Mouse (Mus musculus): Measurements from ENCODE around the gene Slc39a5. TPM values are rescaled to one million over a fixed set of nuclear protein-coding genes. Genes with fewer than 3 reads are reported as not detected.
A peak's percentile ranks its signal among the peaks of the same experiment; 100 is the strongest.

Slc39a5 gene
- total RNA-seq (2017): not detected in 3 replicates

DNA sequence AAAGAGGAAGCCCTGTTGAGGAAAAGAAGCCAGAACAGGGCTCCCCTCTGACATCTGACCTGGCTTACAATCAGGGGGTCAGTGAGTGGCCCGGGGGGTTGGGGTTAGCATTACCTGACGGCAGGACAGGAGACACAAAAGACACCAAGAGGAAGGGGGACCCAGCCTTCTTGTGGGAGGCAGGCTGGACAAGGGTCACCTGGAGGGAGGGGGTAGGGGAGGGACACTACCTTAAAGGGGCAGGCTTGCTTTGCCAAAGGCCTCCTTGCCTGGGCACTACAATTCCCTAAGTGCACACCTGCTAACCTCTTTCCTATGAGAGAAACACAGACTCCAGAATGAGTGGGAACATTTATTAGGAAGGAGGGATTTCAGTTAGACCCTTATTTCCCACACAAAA lies at the start of gene Slc39a5:
TSS of gene Slc39a5 (minus strand) at position 174 of the 400 bp plus-strand sequence.
- ATAC-seq (replicated peaks; ENCODE audit: insufficient number of reproducible peaks, low FRiP score, low TSS enrichment, poor library complexity, severe bottlenecking): no peak

DNA sequence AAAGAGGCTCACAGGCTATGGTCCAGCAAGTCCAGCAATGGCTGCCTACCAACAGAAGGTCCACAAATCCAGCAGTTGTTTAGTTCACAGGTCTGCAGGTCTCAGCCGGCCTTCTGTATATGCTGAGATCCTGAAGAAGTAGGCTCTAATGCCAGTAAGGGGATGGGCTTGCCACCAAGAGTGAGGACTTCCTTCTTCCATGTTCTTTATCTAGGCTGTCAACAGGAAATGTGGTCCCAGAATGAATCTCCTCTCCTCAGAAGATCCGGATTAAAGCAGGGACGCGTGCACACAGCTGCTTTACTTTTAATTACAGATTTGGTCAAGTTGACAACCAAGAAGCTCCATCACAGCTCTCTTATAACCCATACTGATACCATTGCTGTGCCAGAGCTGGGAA lies 44.4 kb upstream of the Slc39a5 start:
- no peak for ATAC-seq (replicated peaks; ENCODE audit: insufficient number of reproducible peaks, low FRiP score, low TSS enrichment, poor library complexity, severe bottlenecking)

DNA sequence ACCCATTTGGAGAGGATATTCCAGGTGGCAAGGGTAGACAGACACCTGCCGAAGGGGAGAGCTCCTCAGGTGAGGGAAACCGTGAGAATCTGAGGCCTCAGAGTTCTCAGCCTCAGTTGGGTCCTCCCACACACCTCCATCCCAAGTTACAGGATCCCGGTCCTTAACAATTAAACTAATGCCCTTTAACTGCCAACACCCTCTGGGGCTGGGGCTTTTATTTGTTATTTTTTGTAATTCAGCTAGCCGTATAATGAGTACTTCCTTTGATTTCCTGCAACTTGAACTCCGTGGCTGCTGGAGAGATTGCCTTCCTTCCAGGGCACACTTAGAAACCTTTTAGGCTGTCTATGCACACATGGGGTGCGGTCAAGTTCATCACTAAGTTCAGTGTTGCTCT lies 43.3 kb upstream of the Slc39a5 start:
- ATAC-seq (replicated peaks; ENCODE audit: insufficient number of reproducible peaks, low FRiP score, low TSS enrichment, poor library complexity, severe bottlenecking): no peak

DNA sequence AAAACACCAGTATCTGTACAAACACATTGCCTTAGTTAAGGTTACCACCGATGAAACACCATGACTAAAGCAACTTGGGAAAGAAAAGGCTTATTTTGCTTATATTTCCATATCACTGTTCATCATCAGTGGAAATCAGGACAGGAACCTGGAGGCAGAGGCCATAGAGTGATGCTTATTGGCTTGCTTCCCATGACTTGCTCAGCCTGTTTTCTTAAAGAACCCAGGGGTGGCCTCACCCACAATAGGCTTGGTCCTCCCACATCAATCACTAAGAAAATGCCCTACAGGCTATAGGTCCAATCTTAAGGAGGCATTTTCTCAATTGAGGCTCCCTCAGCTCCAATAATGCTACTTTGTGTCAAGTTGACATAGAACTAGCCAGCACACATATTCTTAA lies 41.7 kb upstream of the Slc39a5 start:
- ATAC-seq (replicated peaks; ENCODE audit: insufficient number of reproducible peaks, low FRiP score, low TSS enrichment, poor library complexity, severe bottlenecking): no peak

DNA sequence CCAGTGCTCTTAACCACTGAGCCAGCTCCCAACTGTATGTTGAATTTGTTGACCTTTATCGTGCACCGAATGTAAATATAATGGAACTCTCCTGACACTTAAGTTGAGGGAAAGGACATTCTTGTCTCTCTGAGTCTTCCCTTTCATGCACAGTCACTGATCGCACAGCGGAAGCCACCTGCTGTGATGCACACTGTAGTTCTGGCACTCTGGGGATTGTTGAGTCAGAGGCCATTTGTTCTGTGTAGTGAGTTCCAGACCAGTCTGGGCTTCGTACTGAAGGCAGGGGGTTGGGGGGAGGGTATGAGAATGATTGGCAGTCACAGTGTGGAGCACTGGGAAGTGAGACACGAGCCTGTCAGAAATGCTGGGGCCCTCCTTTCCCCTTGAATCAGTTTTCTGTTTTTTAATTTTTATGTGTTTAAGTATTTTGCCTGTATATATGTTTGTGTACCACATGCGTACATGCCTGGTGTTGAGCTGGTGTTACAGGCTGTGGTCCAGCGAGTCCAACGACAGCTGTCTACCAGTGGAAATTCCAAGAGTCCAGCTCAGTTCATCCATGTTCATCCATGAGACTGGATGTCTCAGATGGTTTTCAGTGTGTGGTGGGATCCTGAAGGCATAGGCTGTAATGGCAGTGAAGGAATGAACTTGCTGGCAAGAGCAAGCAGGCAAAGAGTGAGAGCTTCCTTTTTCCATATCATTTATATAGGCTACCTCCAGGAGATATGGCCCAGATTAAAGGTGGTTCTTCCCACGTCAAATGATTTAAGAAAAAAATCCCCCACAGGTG lies 40.5 kb upstream of the Slc39a5 start:
- ATAC-seq (replicated peaks; ENCODE audit: insufficient number of reproducible peaks, low FRiP score, low TSS enrichment, poor library complexity, severe bottlenecking): no peak

DNA sequence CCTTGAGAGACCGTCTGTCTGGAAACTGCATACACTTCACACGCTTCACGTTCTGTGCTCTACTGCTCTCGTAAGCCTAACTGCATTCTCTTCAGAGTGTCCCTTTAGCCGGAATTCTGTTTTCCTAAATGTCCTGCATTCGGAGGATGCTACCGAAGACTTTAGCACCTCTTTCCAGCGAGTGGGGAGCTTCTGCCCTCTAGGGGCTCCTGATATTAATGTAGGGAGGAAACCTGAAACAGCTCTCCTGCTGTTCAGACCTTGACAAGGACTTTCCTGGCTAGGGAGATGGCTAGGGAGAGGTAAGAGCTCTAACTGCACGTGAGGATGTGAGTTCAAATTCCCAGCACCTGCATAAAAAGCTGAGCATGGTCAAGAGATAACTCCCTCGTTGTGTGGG lies 39.4 kb upstream of the Slc39a5 start:
- ATAC-seq (replicated peaks; ENCODE audit: insufficient number of reproducible peaks, low FRiP score, low TSS enrichment, poor library complexity, severe bottlenecking): no peak

DNA sequence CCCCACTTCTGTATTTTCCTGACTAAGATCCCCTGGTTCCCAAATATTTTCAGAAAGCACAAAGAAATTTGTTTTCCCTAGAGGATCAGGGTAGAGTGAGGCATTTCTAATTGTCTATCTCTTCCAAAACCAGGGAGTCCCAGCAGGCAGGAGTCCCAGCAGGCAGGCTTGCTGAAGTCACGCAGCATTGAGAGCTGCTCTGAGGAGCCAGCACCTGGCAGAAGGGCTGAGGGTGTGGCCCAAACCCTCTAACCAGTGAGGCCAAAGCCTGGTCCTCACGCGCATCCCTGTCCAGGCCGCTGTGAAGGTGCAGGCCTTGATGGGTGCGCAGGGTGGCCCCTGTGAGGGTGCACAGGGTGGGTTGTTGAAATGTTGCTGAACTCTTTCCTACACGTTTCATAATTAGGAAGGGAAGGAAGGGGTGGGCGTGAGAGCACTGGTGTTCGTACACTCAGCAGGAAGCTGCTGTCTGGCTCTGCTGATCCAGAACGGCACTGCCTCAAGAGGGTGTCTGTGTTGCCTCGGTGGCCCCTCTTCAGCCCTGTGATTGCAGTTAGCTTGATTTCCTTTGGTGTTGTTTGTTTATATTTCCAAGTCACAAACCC lies 37.7 kb upstream of the Slc39a5 start:
- 0 out of 2 replicates have a peak, but pooled peaks have one; percentile 16 for ATAC-seq (replicated peaks; ENCODE audit: insufficient number of reproducible peaks, low FRiP score, low TSS enrichment, poor library complexity, severe bottlenecking)

DNA sequence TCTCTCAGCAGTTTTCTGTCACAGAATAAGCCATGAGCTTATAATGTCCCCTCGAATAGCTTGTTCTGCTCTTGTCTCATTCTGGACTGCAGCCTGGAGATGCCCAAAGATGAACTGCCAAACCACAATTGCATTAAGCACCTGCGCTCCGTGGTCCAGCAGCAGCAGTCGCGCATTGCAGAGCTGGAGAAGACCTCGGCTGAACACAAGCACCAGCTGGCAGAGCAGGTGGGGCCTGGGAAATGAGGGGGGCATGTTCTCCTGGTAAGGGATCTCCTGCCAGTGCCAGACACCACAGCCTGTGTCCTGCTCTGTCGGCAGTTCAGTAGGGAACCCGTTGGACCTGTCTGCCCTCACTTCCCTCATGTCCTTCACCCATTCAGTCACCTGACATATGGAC lies 35.3 kb upstream of the Slc39a5 start:
- ATAC-seq (replicated peaks; ENCODE audit: insufficient number of reproducible peaks, low FRiP score, low TSS enrichment, poor library complexity, severe bottlenecking): no peak

DNA sequence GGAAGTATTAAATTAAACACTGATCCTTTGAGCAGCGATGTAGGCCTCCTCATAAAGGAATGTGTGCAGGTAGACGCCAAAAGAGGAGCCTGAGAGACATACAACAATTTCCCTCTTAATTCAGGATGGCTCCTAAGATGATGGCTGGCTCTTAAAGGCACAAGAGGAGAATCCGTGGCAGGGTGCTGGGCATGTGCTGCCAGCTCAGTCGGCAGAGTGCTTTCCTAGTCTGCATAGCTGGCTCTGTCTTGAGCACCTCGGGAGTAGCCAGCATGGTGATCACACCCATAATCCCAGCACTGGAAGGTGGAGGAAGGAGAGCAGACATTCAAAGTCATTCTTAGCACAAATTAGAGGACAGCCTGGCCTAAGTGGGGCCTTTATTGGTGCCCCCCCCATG lies 34.8 kb upstream of the Slc39a5 start:
- no peak for ATAC-seq (replicated peaks; ENCODE audit: insufficient number of reproducible peaks, low FRiP score, low TSS enrichment, poor library complexity, severe bottlenecking)

DNA sequence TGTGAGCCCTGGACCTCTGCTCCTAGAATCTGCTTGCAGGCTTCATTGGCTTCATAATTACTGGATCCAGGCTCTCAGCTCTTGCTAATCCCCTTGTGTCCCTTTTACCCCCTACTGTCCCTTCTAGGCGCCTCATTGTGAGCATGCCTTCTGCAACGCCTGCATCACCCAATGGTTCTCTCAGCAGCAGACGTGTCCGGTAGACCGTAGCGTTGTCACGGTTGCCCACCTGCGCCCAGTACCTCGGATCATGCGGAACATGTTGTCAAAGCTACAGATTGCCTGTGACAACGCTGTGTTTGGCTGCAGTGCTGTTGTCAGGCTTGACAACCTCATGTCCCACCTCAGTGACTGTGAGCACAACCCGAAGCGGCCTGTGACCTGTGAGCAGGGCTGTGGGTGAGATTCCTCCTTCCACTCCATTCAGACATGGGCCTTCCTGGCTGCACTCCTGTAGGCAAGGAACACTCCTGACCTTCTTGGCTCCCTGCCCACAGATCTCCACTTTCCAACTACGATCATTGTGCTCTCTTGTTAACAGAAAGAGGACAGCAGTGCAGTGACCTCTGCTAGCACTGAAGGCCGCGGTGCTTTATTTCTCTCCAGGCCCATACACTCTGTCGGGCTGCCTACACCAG lies 34.3 kb upstream of the Slc39a5 start:
- 0 out of 2 replicates have a peak, but pooled peaks have one; percentile 12 for ATAC-seq (replicated peaks; ENCODE audit: insufficient number of reproducible peaks, low FRiP score, low TSS enrichment, poor library complexity, severe bottlenecking)

DNA sequence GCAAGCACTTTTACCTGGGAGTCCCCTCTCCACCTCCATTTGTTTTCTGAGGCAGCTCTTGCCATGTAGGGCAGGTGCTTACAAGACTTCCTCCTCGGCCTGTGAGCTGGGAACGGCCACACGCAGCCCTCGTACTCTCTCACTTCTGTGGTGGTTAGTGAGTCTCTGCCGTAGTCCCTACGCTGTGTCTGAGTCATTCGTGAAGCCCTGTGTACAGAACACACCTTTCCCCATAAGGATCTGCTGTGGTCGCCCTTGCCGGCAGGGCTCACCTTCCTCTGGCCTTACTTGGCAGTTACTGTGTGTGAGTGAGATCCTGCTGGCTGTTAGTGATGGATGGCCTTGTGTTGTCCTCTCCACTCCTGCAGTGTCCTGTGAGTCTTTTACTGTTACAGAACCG lies 33.7 kb upstream of the Slc39a5 start:
- ATAC-seq (replicated peaks; ENCODE audit: insufficient number of reproducible peaks, low FRiP score, low TSS enrichment, poor library complexity, severe bottlenecking): no peak; the same call in 1 of the 2 replicates

DNA sequence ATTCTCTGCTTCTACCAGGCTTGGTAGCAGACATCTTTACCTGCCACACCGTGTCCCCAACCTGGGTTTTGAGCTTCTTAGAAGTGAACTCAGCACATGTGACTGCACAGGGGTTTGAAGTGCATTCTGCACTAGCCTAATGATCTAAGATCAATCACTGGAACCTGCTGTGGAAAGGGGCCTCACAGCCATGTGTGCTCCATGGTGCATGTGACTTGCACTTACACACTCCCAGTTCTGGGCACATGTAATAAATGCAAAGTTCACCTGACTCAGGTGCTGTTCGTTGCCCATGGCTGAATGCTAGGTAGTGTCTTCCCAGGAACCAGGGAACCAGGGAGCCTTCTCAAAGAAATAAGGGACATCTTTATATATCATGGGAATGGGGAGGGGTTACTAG lies 32.4 kb upstream of the Slc39a5 start:
- no peak for ATAC-seq (replicated peaks; ENCODE audit: insufficient number of reproducible peaks, low FRiP score, low TSS enrichment, poor library complexity, severe bottlenecking)

DNA sequence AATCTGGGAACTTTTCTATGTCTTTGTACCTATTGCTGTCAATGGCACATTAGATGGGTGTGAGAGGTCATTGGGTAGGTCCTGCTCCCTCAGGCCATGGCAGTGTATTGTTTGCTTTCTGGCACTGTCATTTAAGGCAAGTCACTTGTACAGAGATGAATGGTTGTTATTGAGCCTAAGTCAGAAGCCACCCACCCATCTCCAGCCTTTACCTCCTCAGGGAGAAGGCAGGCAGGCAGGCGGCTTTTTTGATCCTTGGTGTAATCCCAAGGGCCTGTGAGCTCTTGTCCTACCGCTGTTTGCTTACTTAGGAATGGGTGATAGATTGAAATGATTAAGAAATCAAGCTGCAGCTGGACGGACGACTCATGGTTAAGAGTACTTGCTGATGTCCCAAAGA lies 28.4 kb upstream of the Slc39a5 start:
- no peak for ATAC-seq (replicated peaks; ENCODE audit: insufficient number of reproducible peaks, low FRiP score, low TSS enrichment, poor library complexity, severe bottlenecking)

DNA sequence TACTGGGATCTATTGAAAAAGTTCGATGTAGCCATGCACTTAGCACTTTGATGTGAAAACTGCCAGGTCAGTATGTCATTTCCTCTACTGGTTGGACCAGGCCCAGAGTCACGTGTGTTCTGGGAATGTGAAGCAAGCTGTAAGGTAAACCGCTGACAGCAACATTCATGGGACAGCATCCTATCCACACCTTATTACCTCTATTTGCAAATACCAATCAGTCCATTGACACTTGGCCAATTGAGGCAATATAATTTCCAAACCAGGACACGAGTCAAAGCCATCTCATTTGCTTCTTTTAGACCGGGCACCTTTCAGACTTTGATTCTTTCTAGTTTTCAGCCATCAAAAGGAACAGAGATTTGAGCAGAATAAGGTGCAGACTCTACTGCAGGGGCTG lies 28.0 kb upstream of the Slc39a5 start:
- no peak for ATAC-seq (replicated peaks; ENCODE audit: insufficient number of reproducible peaks, low FRiP score, low TSS enrichment, poor library complexity, severe bottlenecking)

DNA sequence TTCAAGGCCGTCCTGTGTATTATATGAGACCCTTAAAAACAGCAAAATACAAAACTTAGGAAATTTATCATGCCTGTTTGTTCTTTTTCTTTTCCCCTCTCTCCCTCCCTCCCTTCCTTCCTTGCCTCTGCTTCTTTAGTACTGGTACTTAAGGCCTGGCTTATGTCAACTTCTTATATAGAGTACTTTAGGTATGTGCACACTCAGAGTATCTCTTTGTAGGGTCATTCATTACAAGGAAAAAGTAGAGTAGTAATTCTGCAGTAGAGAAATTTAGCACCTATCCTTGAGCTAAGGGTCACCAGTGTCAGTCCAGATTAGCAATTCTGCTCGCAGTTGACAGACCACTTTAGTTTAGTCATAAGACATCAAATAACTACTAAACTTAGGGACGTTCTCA lies 24.2 kb upstream of the Slc39a5 start:
- ATAC-seq (replicated peaks; ENCODE audit: insufficient number of reproducible peaks, low FRiP score, low TSS enrichment, poor library complexity, severe bottlenecking): no peak

DNA sequence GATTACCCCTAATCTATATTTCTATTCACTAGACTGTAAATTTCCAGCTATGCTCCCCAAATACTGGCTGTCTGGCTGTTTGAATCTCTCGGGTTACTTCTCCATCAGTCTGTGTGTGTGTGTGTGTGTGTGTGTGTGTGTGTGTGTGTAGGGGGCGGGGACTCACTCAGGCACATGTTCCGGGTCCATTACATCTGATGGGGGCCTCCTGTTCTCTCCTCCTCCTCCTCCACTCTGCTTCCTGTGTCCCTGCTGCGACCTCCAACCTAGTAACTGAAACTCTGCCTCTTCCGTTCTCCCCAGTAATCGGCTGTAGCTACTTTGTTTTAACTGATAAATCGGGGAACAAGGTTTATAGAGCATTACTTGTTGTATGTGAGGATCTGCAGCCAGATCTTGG lies 23.6 kb upstream of the Slc39a5 start:
- ATAC-seq (replicated peaks; ENCODE audit: insufficient number of reproducible peaks, low FRiP score, low TSS enrichment, poor library complexity, severe bottlenecking): no peak

DNA sequence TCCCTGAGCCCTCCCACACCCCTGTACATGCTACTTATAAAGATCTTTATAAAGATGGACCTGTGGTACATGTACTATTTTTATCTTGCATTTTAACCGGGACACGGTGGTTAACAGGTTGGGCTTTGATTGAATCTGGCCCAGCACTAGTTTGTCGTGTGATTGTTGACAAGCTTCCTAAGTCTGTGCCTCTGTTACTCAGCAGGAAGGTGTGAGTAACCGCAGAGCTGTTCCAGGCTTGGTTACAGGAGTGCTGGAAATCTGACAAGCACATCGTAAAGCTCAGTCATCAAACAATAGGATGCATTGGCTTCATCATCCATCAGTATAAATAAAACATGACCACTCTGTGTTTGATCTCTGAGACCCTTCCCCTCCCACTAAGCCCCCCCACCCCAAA lies 21.4 kb upstream of the Slc39a5 start:
- ATAC-seq (replicated peaks; ENCODE audit: insufficient number of reproducible peaks, low FRiP score, low TSS enrichment, poor library complexity, severe bottlenecking): no peak

DNA sequence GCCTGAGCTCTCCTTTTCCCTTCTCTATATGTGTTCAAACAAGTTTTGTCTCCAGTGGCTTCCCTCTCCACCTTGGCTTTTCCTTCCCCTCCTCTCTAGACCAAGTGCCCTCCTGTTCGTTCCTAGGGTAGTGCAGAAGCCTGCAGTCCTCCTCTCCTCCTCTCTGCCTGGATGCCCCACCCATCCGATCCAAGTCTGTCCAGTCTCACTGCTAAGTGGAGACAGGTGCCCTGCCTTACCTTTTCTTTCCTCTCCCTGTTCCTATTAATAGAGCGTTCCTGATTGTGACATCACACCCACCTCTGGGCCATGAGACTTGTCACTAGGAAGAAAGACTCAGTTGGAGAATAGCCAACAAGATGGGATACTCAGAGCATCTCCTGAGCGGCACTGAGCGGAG lies 13.8 kb upstream of the Slc39a5 start:
- ATAC-seq (replicated peaks; ENCODE audit: insufficient number of reproducible peaks, low FRiP score, low TSS enrichment, poor library complexity, severe bottlenecking): no peak

DNA sequence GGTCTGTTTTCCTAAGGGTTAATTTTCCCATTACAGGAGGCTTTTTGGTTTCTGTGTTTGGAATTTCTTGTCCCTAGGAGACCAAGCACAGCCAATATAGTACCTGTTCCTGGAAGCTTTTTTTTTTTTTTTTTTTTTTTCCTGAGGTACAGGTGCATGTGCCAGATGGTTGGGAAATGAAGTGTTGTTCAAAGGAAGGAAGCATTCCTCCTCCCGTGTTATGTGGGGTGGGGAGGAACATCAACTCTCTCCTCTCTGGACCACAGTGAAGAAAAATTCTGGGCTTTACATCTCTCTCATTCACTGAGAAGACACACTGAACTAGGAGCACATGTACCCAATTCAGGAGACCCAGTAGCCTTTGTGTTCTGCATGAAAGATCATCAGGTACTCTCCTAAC lies 12.0 kb upstream of the Slc39a5 start:
- no peak for ATAC-seq (replicated peaks; ENCODE audit: insufficient number of reproducible peaks, low FRiP score, low TSS enrichment, poor library complexity, severe bottlenecking)

DNA sequence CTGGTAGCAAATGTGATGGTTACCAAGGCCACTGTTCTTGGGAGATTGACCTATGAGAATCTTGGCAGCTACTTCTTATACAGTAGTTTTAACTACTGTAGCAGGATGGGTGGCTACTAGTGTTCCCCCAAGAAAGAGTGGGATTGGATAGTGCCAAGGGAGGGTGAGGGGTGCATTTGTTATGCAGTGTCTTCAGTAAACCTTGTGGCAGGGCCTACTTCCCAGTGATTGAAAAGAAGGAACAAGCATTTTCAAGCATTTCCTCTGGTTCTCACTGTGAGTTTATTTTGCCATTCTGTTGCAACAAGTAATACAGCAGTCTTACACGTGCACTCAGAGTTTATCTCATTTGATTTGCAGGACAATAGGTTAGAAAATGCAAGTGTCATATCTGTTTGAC lies 11.5 kb upstream of the Slc39a5 start:
- no peak for ATAC-seq (replicated peaks; ENCODE audit: insufficient number of reproducible peaks, low FRiP score, low TSS enrichment, poor library complexity, severe bottlenecking)
